Mouse (Mus musculus) liver, embryonic 14.5 days (tissue): ENCODE results near the gene Nedd9.

Experiments used
- CTCF ChIP-seq: IDR thresholded peaks from 2 replicates; pipeline ENCODE4 v1.5.1; 2016; ENCODE audit warnings: antibody characterized with exemption, low read depth, control low read depth
- EP300 ChIP-seq: IDR thresholded peaks from 2 replicates; pipeline ENCODE4 v1.6.1; 2016; ENCODE audit warnings: antibody characterized with exemption, low read depth

- TF ChIP-seq CTCF (no peak), EP300 (no peak)
These were observed 219.2 kb downstream of the Nedd9 start for GRCm38 (mm10) chr13:41267827-41268408.
